Mouse (Mus musculus) midbrain, embryonic 16.5 days (tissue): ENCODE results near the gene Gm45233. TPM values are rescaled to one million over a fixed set of nuclear protein-coding genes. Genes with fewer than 3 reads are reported as not detected.

Source experiments
- ATAC-seq: fragments of 200-750 bp; cut with Nextera tagmentation; 2 replicates; pipeline ENCODE4 v1.8.0; 2017; ENCODE audit warnings: moderate TSS enrichment
- H3K27ac ChIP-seq: fragments of 300-500 bp; sonication (generic); 2 replicates; pipeline ENCODE4 v1.5.1; 2014; ENCODE audit warnings: mild to moderate bottlenecking, low read length, mixed read lengths
- H3K27me3 ChIP-seq: fragments of 300-500 bp; sonication (generic); 2 replicates; pipeline ENCODE4 v1.6.1; 2014; ENCODE audit warnings: low read depth, low read length, mixed read lengths; ENCODE audit not compliant: control insufficient read depth, insufficient read depth
- H3K36me3 ChIP-seq: fragments of 300-500 bp; sonication (generic); 2 replicates; pipeline ENCODE4 v1.6.1; 2014; ENCODE audit warnings: mild to moderate bottlenecking, low read length, moderate library complexity, mixed read lengths; ENCODE audit not compliant: control insufficient read depth, insufficient read depth
- H3K4me1 ChIP-seq: fragments of 300-500 bp; sonication (generic); 2 replicates; pipeline ENCODE4 v1.6.1; 2014; ENCODE audit warnings: mild to moderate bottlenecking, low read length, mixed read lengths; ENCODE audit not compliant: control insufficient read depth, insufficient read depth
- H3K4me2 ChIP-seq: fragments of 300-500 bp; sonication (generic); 2 replicates; pipeline ENCODE4 v1.6.1; 2014; ENCODE audit warnings: mild to moderate bottlenecking, low read length, mixed read lengths
- H3K4me3 ChIP-seq: fragments of 300-500 bp; sonication (generic); 2 replicates; pipeline ENCODE4 v1.5.1; 2014; ENCODE audit warnings: low read depth, mild to moderate bottlenecking, low read length, moderate library complexity, mixed read lengths
- H3K9ac ChIP-seq: fragments of 300-500 bp; sonication (generic); 2 replicates; pipeline ENCODE4 v1.6.1; 2014; ENCODE audit warnings: low read depth, low read length, mixed read lengths
- H3K9me3 ChIP-seq: fragments of 300-500 bp; sonication (generic); replicated peaks from 2 replicates; pipeline ENCODE4 v1.6.1; 2014; ENCODE audit warnings: mild to moderate bottlenecking, low read length, mixed read lengths; ENCODE audit not compliant: control insufficient read depth, poor library complexity, severe bottlenecking
- WGBS: fragments of 180-500 bp; shearing (Covaris S2); extraction: QIAGEN DNeasy Blood & Tissue Kit; methylation state at CpG from one replicate; pipeline ENCODE4 v1.1.7; 2014; 5-methylcytosine and 5-hydroxymethylcytosine counted together
- polyA plus RNA-seq: library from polyadenylated mRNA; unstranded; fragments of >200 nt; fragmentation: Nextera tagmentation; extraction: Ambion mirVana; gene quantifications from 2 replicates; pipeline ENCODE4 v1.2.1, GENCODE M21; 2015

The Gm45233 gene
- polyA plus RNA-seq, 1 experiment from 2014 or later: 0.36 TPM

- peaks cover 16% of the 10 kb centered on the region for H3K4me1 ChIP-seq
- H3K27me3 ChIP-seq: no peaks in the 10 kb centered on the region
- no peaks in the 10 kb centered on the region for H3K9me3 ChIP-seq
- no peaks in the 10 kb centered on the region for H3K36me3 ChIP-seq
- 13% methylated on average over 9 of the region's 9 CpGs for WGBS
- H3K27ac ChIP-seq: peak overlapping the region; percentile 90
- ATAC-seq: no peak
- peak overlapping the region; percentile 75 for H3K9ac ChIP-seq
- H3K4me3 ChIP-seq: peak overlapping the region; percentile 45
- peak overlapping the region; percentile 73 for H3K4me2 ChIP-seq
Measured at GRCm38 (mm10) chr7:43442684-43443083, 1.2 kb upstream of the Gm45233 start.

GRCm38 (mm10) chr7:43443126-43443916, 607 bp upstream of the Gm45233 start:
- no peaks in the 10 kb centered on the region for H3K9me3 ChIP-seq
- H3K27me3 ChIP-seq: no peaks in the 10 kb centered on the region
- H3K4me1 ChIP-seq: peaks cover 16% of the 10 kb centered on the region
- under 1% methylated on average over 36 of the region's 36 CpGs for WGBS
- ATAC-seq: peak; percentile 85
- H3K36me3 ChIP-seq: no peaks in the 10 kb centered on the region
- H3K4me3 ChIP-seq: peak overlapping the region; percentile 45
- H3K4me2 ChIP-seq: peak overlapping the region; percentile 73
- H3K9ac ChIP-seq: peak overlapping the region; percentile 75
- H3K27ac ChIP-seq: peak overlapping the region; percentile 90

GRCm38 (mm10) chr7:43447801-43448200, 3.9 kb downstream of the Gm45233 start:
- 96% methylated on average over 4 of the region's 4 CpGs for WGBS
- no peak for ATAC-seq

DNA sequence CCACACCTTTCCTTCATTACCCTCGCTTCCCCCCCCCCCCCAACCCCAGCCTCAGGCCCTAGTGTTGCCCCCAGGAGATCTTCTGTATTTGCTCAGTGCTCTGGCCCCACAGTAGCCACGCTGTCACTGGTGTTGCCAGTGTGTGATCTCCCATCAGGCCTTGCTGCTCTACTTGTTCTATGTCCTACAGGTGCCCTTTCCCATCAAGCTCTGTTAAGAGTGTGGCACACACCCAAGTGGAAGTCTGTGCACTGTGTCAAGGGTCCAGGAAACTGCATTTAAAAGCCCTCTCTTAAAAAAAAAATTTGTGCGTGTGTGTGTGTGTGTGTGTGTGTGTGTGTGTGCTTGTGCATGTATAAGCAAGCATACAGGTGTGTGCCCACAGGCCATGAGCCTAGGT, 4.3 kb downstream of the Gm45233 start:
- no peak for ATAC-seq
- no peak overlapping the region for H3K4me3 ChIP-seq
- 88% methylated on average over 2 of the region's 3 CpGs for WGBS
- H3K36me3 ChIP-seq: no peaks in the 10 kb centered on the region
- H3K4me2 ChIP-seq: no peak overlapping the region
- H3K4me1 ChIP-seq: peaks cover 11% of the 10 kb centered on the region
- H3K9ac ChIP-seq: no peak overlapping the region
- H3K27ac ChIP-seq: no peak overlapping the region
- H3K27me3 ChIP-seq: no peaks in the 10 kb centered on the region
- H3K9me3 ChIP-seq: no peaks in the 10 kb centered on the region

More at GRCm38 (mm10) chr7:43447801-43448200, 3.9 kb downstream of the Gm45233 start:
- H3K27me3 ChIP-seq: no peaks in the 10 kb centered on the region
- H3K27ac ChIP-seq: no peak overlapping the region
- H3K9me3 ChIP-seq: no peaks in the 10 kb centered on the region
- no peaks in the 10 kb centered on the region for H3K36me3 ChIP-seq
- no peak overlapping the region for H3K9ac ChIP-seq
- H3K4me1 ChIP-seq: peaks cover 12% of the 10 kb centered on the region
- H3K4me2 ChIP-seq: no peak overlapping the region
- no peak overlapping the region for H3K4me3 ChIP-seq

- 100% methylated on average over 2 of the region's 2 CpGs for WGBS
- no peak for ATAC-seq
- Histone ChIP-seq H3K4me2 (no peak overlapping the region), H3K36me3 (peaks cover 9% of the 10 kb centered on the region; the same call in 1 of the 2 replicates), H3K27ac (no peak overlapping the region), H3K9ac (no peak overlapping the region), H3K9me3 (no peaks in the 10 kb centered on the region), H3K4me1 (peaks cover 5% of the 10 kb centered on the region), H3K4me3 (no peak overlapping the region), H3K27me3 (no peaks in the 10 kb centered on the region)
Measured at GRCm38 (mm10) chr7:43449811-43450210, 5.9 kb downstream of the Gm45233 start.

- Histone ChIP-seq H3K27me3 (no peaks in the 10 kb centered on the region), H3K4me3 (no peak overlapping the region), H3K4me1 (no peaks in the 10 kb centered on the region), H3K9me3 (no peaks in the 10 kb centered on the region), H3K36me3 (peaks cover 14% of the 10 kb centered on the region), H3K4me2 (no peak overlapping the region), H3K9ac (no peak overlapping the region), H3K27ac (no peak overlapping the region)
- WGBS: 95% methylated on average over 11 of the region's 11 CpGs
- no peak for ATAC-seq
Measured at GRCm38 (mm10) chr7:43451726-43452125, 7.8 kb downstream of the Gm45233 start.

- Histone ChIP-seq H3K36me3 (peaks cover 18% of the 10 kb centered on the region), H3K27ac (no peak overlapping the region), H3K9me3 (no peaks in the 10 kb centered on the region), H3K4me3 (no peak overlapping the region), H3K4me2 (no peak overlapping the region), H3K9ac (no peak overlapping the region), H3K27me3 (no peaks in the 10 kb centered on the region), H3K4me1 (no peaks in the 10 kb centered on the region)
- 54% methylated on average over 4 of the region's 4 CpGs for WGBS
- ATAC-seq: no peak
Measured at GRCm38 (mm10) chr7:43452609-43453008, 8.7 kb downstream of the Gm45233 start.

DNA sequence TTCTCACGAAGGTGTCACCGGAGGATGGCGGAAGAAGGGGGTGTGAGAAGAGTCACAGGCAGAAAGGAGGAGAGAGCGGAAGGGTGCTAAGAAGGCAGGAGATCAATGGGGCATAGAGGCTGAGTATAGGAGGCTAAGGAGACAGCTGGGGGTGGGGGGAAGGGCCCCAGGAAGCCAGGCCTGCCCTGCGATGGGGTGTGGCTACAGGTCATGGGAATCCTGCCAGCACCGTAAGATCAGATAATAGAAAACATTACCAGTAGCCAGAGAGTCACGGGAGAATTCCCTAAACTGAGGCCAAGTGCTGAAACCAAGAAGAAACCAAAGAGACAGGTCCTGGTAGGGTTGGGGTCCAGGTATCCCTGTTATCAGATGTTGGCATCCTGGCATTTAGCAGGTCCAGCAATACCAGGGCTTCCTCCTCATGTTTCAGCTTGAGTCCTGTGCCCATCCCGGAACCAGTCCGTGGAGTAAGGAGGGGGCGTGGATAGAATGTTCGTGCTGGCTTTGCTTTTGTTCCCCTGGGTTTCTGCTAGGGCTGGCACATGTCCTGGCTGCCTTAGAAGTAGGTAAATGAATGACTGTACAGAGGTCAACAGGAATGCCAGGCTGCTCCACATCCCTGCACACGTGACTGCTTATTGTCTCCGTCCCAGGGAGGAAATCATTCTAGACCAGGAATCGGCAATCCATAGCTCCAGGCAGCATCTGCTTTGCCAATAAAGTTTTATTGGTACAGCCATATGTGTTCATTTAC, 9.8 kb downstream of the Gm45233 start:
- peaks cover 18% of the 10 kb centered on the region for H3K36me3 ChIP-seq
- no peak overlapping the region for H3K9ac ChIP-seq
- no peaks in the 10 kb centered on the region for H3K4me1 ChIP-seq
- H3K27ac ChIP-seq: no peak overlapping the region
- WGBS: 90% methylated on average over 14 of the region's 14 CpGs
- H3K4me3 ChIP-seq: no peak overlapping the region
- no peaks in the 10 kb centered on the region for H3K27me3 ChIP-seq
- no peak overlapping the region for H3K4me2 ChIP-seq
- no peaks in the 10 kb centered on the region for H3K9me3 ChIP-seq
- ATAC-seq: no peak

DNA sequence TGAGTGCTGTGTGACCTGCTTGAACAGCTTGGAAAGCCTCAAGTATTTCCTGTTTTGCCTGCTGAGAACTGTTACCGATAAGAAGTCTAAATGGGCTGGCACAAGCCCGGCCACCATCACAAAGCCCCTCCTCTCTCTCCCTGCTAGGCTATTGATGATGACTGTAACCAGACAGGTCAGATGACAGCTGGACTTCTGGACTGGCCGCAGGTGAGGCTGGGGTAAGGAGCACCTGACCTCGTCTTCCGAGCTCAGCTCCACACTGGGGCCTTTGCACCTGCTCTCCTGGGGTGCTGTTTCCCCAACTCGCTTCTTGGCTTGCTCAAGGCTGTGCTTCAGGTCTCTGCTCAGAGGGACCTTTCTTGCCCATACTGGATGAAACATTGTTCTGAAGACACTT, 10.4 kb downstream of the Gm45233 start:
- Histone ChIP-seq H3K27ac (no peak overlapping the region), H3K36me3 (peaks cover 18% of the 10 kb centered on the region), H3K27me3 (no peaks in the 10 kb centered on the region), H3K4me2 (no peak overlapping the region), H3K4me3 (no peak overlapping the region), H3K4me1 (no peaks in the 10 kb centered on the region), H3K9me3 (no peaks in the 10 kb centered on the region), H3K9ac (no peak overlapping the region)
- WGBS: 95% methylated on average over 6 of the region's 6 CpGs
- ATAC-seq: no peak
